In the genomic region with DNA sequence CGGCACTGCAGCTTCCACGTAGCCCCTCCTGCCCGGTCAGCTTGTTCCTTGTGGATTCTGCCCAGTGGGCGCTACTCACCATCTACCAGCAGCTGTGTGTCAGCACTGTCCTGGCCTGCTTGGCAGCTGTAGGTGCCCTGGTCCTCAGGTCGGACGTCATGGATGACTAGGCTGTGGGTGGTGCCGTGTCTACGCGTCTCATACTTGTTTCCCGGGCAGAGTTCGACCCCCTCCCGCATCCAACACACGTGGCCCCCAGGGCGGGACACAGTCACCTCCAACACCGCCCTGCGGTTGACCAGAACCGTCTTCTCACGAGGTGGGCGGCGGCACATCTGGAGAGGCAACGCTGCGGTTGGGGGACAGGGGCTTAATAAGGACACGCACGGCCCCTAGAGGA, we compare ENCODE assay signal across 8 mouse cellular contexts. TPM values are rescaled to one million over a fixed set of nuclear protein-coding genes. Genes with fewer than 3 reads are reported as not detected.
DNase-seq lines count a peak whose midpoint lies in the region; ATAC-seq and TF ChIP-seq lines count a peak whose summit lies in the region.
"Had no signal": no experiment of that assay in that cellular context is flagged by ENCODE, and none has a peak within 500 bp of the region (broad histone marks: within the 10 kb centered on the region; RNA-seq: fewer than 3 reads in every experiment).

No protein-coding gene starts in this region.

- H3K9ac ChIP-seq in CH12.LX (ENCODE audit: insufficient read depth, low read depth), result no peak overlapping the region
- no peak overlapping the region for H3K9ac ChIP-seq in ES-Bruce4 (ENCODE audit: low read depth, poor library complexity, severe bottlenecking)
- H3K9ac ChIP-seq in hindbrain, embryonic 15.5 days, result peak overlapping the region; percentile 40; the same call in 1 of the 2 replicates
- no peak overlapping the region for H3K9ac ChIP-seq in limb, embryonic 14.5 days (ENCODE audit: low read depth, low read length, severe bottlenecking)

- TF ChIP-seq CTCF in CH12.LX (conservative IDR thresholded peaks at IDR 0.05 in 1 of 2, IDR thresholded peaks at IDR 0.05 in 1 of 2; ENCODE audit: low read depth in 2 of 2, low read length in 2 of 2) (no peak), ES-Bruce4 (IDR thresholded peaks at IDR 0.05; ENCODE audit: low read depth, low read length) (no peak)

- dilution Hi-C loops in CH12.LX (cut with MboI; ENCODE audit: extremely low pct_ligation_motif_present, extremely low pct_unique_long_range_greater_than_20kb, low sequenced_read_pairs), result no loop called here

- TF ChIP-seq RAD21 in CH12.LX (IDR thresholded peaks at IDR 0.05; ENCODE audit: low read depth, low read length), result no peak; the same call in 1 of the 2 replicates

- H3K4me1 ChIP-seq in CH12.LX (ENCODE audit: control insufficient read depth in 1 of 2, insufficient read depth in 2 of 2) (peaks cover 14 to 17% of the 10 kb centered on the region in 2 experiments), ES-Bruce4 (ENCODE audit: control insufficient read depth, insufficient read depth, low read length) (no peaks in the 10 kb centered on the region)
- H3K4me1 ChIP-seq in hindbrain, embryonic 15.5 days (replicated peaks), result peaks cover 38% of the 10 kb centered on the region
- H3K4me1 ChIP-seq in limb, embryonic 14.5 days (ENCODE audit: control insufficient read depth, insufficient read depth, low read length), result peaks cover 9% of the 10 kb centered on the region

- in situ Hi-C loops in CH12.LX (cut with MboI; ENCODE audit: low pct_ligation_motif_present, low pct_unique_long_range_greater_than_20kb, low sequenced_read_pairs), result no loop called here

- no peaks in the 10 kb centered on the region for H3K79me2 ChIP-seq in CH12.LX (replicated peaks; ENCODE audit: control insufficient read depth, extremely low read depth, insufficient read depth, poor library complexity, severe bottlenecking)

- TF ChIP-seq EP300 in CH12.LX (IDR thresholded peaks at IDR 0.05; ENCODE audit: low read length) (no peak), ES-Bruce4 (IDR thresholded peaks at IDR 0.05; ENCODE audit: insufficient read depth, low read depth, low read length) (no peak)

- H3K9me3 ChIP-seq in CH12.LX (replicated peaks; ENCODE audit: low read length) (no peaks in the 10 kb centered on the region), ES-Bruce4 (replicated peaks; ENCODE audit: control insufficient read depth, insufficient read depth, low read length, poor library complexity, severe bottlenecking) (no peaks in the 10 kb centered on the region)
- H3K9me3 ChIP-seq in hindbrain, embryonic 15.5 days, result no peaks in the 10 kb centered on the region
- no peaks in the 10 kb centered on the region for H3K9me3 ChIP-seq in limb, embryonic 14.5 days (ENCODE audit: control insufficient read depth, low read length)

- 10% methylated on average over 24 of the region's 24 CpGs for WGBS in hindbrain, embryonic 15.5 days
- WGBS in limb, embryonic 14.5 days, result 7% methylated on average over 24 of the region's 24 CpGs

- ATAC-seq in hindbrain, embryonic 15.5 days (ENCODE audit: low FRiP score, low read depth), result no peak
- ATAC-seq in limb, embryonic 14.5 days (ENCODE audit: low FRiP score, low read depth), result no peak
- no peak for ATAC-seq in activated CD4-positive, CD25-positive, alpha-beta regulatory T cell, adult 4 months

- peak overlapping the region; percentile 93 for H3K4me2 ChIP-seq in CH12.LX (ENCODE audit: insufficient read depth, low read depth, poor library complexity, severe bottlenecking)
- peak overlapping the region; percentile 94 for H3K4me2 ChIP-seq in hindbrain, embryonic 15.5 days
- peak overlapping the region; percentile 53; the same call in 1 of the 2 replicates for H3K4me2 ChIP-seq in limb, embryonic 14.5 days (replicated peaks; ENCODE audit: low read depth, low read length, severe bottlenecking)

- H3K36me3 ChIP-seq in CH12.LX (replicated peaks in 1 of 2; ENCODE audit: control insufficient read depth in 1 of 2, insufficient read depth in 1 of 2, low read length in 1 of 2) (peaks cover 0 to 1% of the 10 kb centered on the region in 2 experiments), ES-Bruce4 (ENCODE audit: control insufficient read depth, insufficient read depth, low read length, poor library complexity, severe bottlenecking) (no peaks in the 10 kb centered on the region)
- peaks cover 22% of the 10 kb centered on the region for H3K36me3 ChIP-seq in hindbrain, embryonic 15.5 days
- peaks cover 33% of the 10 kb centered on the region for H3K36me3 ChIP-seq in limb, embryonic 14.5 days (ENCODE audit: control insufficient read depth, insufficient read depth, low read length)

- H3K4me3 ChIP-seq in CH12.LX (replicated peaks in 1 of 3; ENCODE audit: low read depth in 2 of 3, low read length in 2 of 3, poor library complexity in 1 of 3) (peak overlapping the region in 1 of 3 experiments; percentile 72), ES-Bruce4 (ENCODE audit: low read depth, low read length) (peak overlapping the region; percentile 81)
- peak overlapping the region; percentile 55 for H3K4me3 ChIP-seq in hindbrain, embryonic 15.5 days
- no peak overlapping the region; the same call in 1 of the 2 replicates for H3K4me3 ChIP-seq in limb, embryonic 14.5 days (replicated peaks; ENCODE audit: low read length)

- TF ChIP-seq POLR2A in CH12.LX (IDR thresholded peaks at IDR 0.05; ENCODE audit: low read depth, low read length) (no peak), ES-Bruce4 (IDR thresholded peaks at IDR 0.05; ENCODE audit: insufficient read depth, low read length) (no peak)
- no peak for TF ChIP-seq POLR2A in limb, embryonic 14.5 days (IDR thresholded peaks at IDR 0.05; ENCODE audit: borderline replicate concordance, extremely low read depth, insufficient read depth, insufficient read length)

- no peak for DNase-seq in CH12.LX (ENCODE audit: extremely low read depth)
- DNase-seq in limb, embryonic 14.5 days (ENCODE audit: low spot score), result no peak
- no peak for DNase-seq in testis, postnatal 14 days (ENCODE audit: low spot score)
- no peak for DNase-seq in thymus, postnatal 4 days
- DNase-seq: heart, postnatal 4 days had no signal

- H3K27me3 ChIP-seq in CH12.LX (replicated peaks) (peaks cover 57% of the 10 kb centered on the region), ES-Bruce4 (ENCODE audit: control insufficient read depth, insufficient read depth, low read length, poor library complexity, severe bottlenecking) (peaks cover 3% of the 10 kb centered on the region; the same call in 1 of the 2 replicates)
- peaks cover 59% of the 10 kb centered on the region for H3K27me3 ChIP-seq in hindbrain, embryonic 15.5 days
- H3K27me3 ChIP-seq in limb, embryonic 14.5 days (ENCODE audit: control insufficient read depth, insufficient read depth, low read length), result peaks cover 43% of the 10 kb centered on the region

- H3K27ac ChIP-seq in CH12.LX (ENCODE audit: insufficient read depth, low read depth) (no peak overlapping the region), ES-Bruce4 (ENCODE audit: insufficient read depth, low read length) (no peak overlapping the region)
- no peak overlapping the region for H3K27ac ChIP-seq in hindbrain, embryonic 15.5 days (replicated peaks)
- H3K27ac ChIP-seq in limb, embryonic 14.5 days (replicated peaks; ENCODE audit: low read depth, low read length), result no peak overlapping the region

RNA-seq across cellular contexts. Expression of gene Tmem198, which starts 7.2 kb away (rescaled TPM):
- total RNA-seq in CH12.LX (2012; rRNA removed) (1.1 and 1.4 TPM in 2 replicates), CH12.LX (2014; rRNA removed) (0.51 and 0.81 TPM in 2 replicates)
- polyA plus RNA-seq in CH12.LX (2012; ENCODE audit: insufficient read length, low read depth) (0.80 and 0.90 TPM in 2 replicates), ES-Bruce4 (2011; ENCODE audit: insufficient read depth, insufficient read length, low read depth, missing spikeins) (0.27 and 0.53 TPM in 2 replicates)
- 45.2 and 49.9 TPM in 2 replicates for polyA plus RNA-seq in hindbrain, embryonic 15.5 days (2015; fragmentation: Nextera tagmentation; extraction: Ambion mirVana)
- polyA plus RNA-seq in limb, embryonic 14.5 days (2012; rRNA removed), result 1.4 and 2.0 TPM in 2 replicates
- polyA plus RNA-seq in limb, embryonic 14.5 days (2014; fragmentation: Nextera tagmentation; extraction: Ambion mirVana), result 0.51 and 1.1 TPM in 2 replicates
- polyA plus RNA-seq in activated CD4-positive, CD25-positive, alpha-beta regulatory T cell, adult 4 months (2017; shearing (Covaris generic)), result under 1 TPM in 1 of 2 experiments, not detected in 1; 0.40 TPM

RNA-seq across cellular contexts. Expression of gene Chpf, which starts 7.5 kb away (rescaled TPM):
- 30.4 and 32.6 TPM in 2 replicates for total RNA-seq in CH12.LX (2012; rRNA removed)
- total RNA-seq in CH12.LX (2014; rRNA removed), result 14.6 and 14.8 TPM in 2 replicates
- 17.5 and 20.6 TPM in 2 replicates for polyA plus RNA-seq in CH12.LX (2012; ENCODE audit: insufficient read length, low read depth)
- polyA plus RNA-seq in ES-Bruce4 (2011; ENCODE audit: insufficient read depth, insufficient read length, low read depth, missing spikeins), result 13.3 and 15.1 TPM in 2 replicates
- 46.1 and 53.4 TPM in 2 replicates for polyA plus RNA-seq in hindbrain, embryonic 15.5 days (2015; fragmentation: Nextera tagmentation; extraction: Ambion mirVana)
- 104 and 148 TPM in 2 replicates for polyA plus RNA-seq in limb, embryonic 14.5 days (2012; rRNA removed)
- polyA plus RNA-seq in limb, embryonic 14.5 days (2014; fragmentation: Nextera tagmentation; extraction: Ambion mirVana), result 61.6 and 65.0 TPM in 2 replicates
- 1 to 10 TPM; 4.0 to 5.3 TPM for polyA plus RNA-seq in activated CD4-positive, CD25-positive, alpha-beta regulatory T cell, adult 4 months (2017; shearing (Covaris generic))

RNA-seq across cellular contexts. Expression of gene Obsl1, which starts 19.7 kb away (rescaled TPM):
- 0.29 and 0.47 TPM in 2 replicates for total RNA-seq in CH12.LX (2012; rRNA removed)
- not detected in 2 replicates for total RNA-seq in CH12.LX (2014; rRNA removed)
- polyA plus RNA-seq in CH12.LX (2012; ENCODE audit: insufficient read length, low read depth), result 0.84 and 1.2 TPM in 2 replicates
- 32.6 and 32.9 TPM in 2 replicates for polyA plus RNA-seq in ES-Bruce4 (2011; ENCODE audit: insufficient read depth, insufficient read length, low read depth, missing spikeins)
- 28.1 and 34.9 TPM in 2 replicates for polyA plus RNA-seq in hindbrain, embryonic 15.5 days (2015; fragmentation: Nextera tagmentation; extraction: Ambion mirVana)
- 315 and 381 TPM in 2 replicates for polyA plus RNA-seq in limb, embryonic 14.5 days (2012; rRNA removed)
- 108 and 120 TPM in 2 replicates for polyA plus RNA-seq in limb, embryonic 14.5 days (2014; fragmentation: Nextera tagmentation; extraction: Ambion mirVana)
- polyA plus RNA-seq in activated CD4-positive, CD25-positive, alpha-beta regulatory T cell, adult 4 months (2017; shearing (Covaris generic)), result not detected

RNA-seq across cellular contexts. Expression of gene Inha, which starts 20.3 kb away (rescaled TPM):
- total RNA-seq in CH12.LX (2012; rRNA removed) (not detected in 2 replicates), CH12.LX (2014; rRNA removed) (not detected in 2 replicates)
- polyA plus RNA-seq in CH12.LX (2012; ENCODE audit: insufficient read length, low read depth) (not detected in 2 replicates), ES-Bruce4 (2011; ENCODE audit: insufficient read depth, insufficient read length, low read depth, missing spikeins) (1.9 and 2.4 TPM in 2 replicates)
- 17.4 and 22.4 TPM in 2 replicates for polyA plus RNA-seq in hindbrain, embryonic 15.5 days (2015; fragmentation: Nextera tagmentation; extraction: Ambion mirVana)
- 64.2 and 89.2 TPM in 2 replicates for polyA plus RNA-seq in limb, embryonic 14.5 days (2012; rRNA removed)
- 10.0 and 10.5 TPM in 2 replicates for polyA plus RNA-seq in limb, embryonic 14.5 days (2014; fragmentation: Nextera tagmentation; extraction: Ambion mirVana)
- not detected for polyA plus RNA-seq in activated CD4-positive, CD25-positive, alpha-beta regulatory T cell, adult 4 months (2017; shearing (Covaris generic))

RNA-seq across cellular contexts. Expression of gene Stk11ip, which starts 34.8 kb away (rescaled TPM):
- total RNA-seq in CH12.LX (2012; rRNA removed), result 16.9 and 17.3 TPM in 2 replicates
- total RNA-seq in CH12.LX (2014; rRNA removed), result 11.6 and 16.0 TPM in 2 replicates
- 36.9 and 38.5 TPM in 2 replicates for polyA plus RNA-seq in CH12.LX (2012; ENCODE audit: insufficient read length, low read depth)
- polyA plus RNA-seq in ES-Bruce4 (2011; ENCODE audit: insufficient read depth, insufficient read length, low read depth, missing spikeins), result 18.8 and 22.7 TPM in 2 replicates
- polyA plus RNA-seq in hindbrain, embryonic 15.5 days (2015; fragmentation: Nextera tagmentation; extraction: Ambion mirVana), result 20.1 and 21.0 TPM in 2 replicates
- 37.2 and 53.6 TPM in 2 replicates for polyA plus RNA-seq in limb, embryonic 14.5 days (2012; rRNA removed)
- 15.4 and 19.0 TPM in 2 replicates for polyA plus RNA-seq in limb, embryonic 14.5 days (2014; fragmentation: Nextera tagmentation; extraction: Ambion mirVana)
- polyA plus RNA-seq in activated CD4-positive, CD25-positive, alpha-beta regulatory T cell, adult 4 months (2017; shearing (Covaris generic)), result 1 to 10 TPM; 7.7 to 9.4 TPM

Comparison
In these comparisons a context has a peak if more than half of its experiments do, and no peak if none do; other contexts are left out.
1. RNA of gene Tmem198, which starts 7.2 kb away (polyA plus RNA-seq): 45.2 to 49.9 TPM in hindbrain, embryonic 15.5 days; 0.51 to 2.0 TPM in limb, embryonic 14.5 days, 0.80 to 0.90 TPM in CH12.LX, 0.40 TPM in activated CD4-positive, CD25-positive, alpha-beta regulatory T cell, adult 4 months and 0.27 to 0.53 TPM in ES-Bruce4; every median in the first group is over 10 times any median in the second.
2. RNA of gene Obsl1, which starts 19.7 kb away (polyA plus RNA-seq): 108 to 381 TPM in limb, embryonic 14.5 days, 28.1 to 34.9 TPM in hindbrain, embryonic 15.5 days and 32.6 to 32.9 TPM in ES-Bruce4; 0.84 to 1.2 TPM in CH12.LX and not detected in activated CD4-positive, CD25-positive, alpha-beta regulatory T cell, adult 4 months; every median in the first group is over 10 times any median in the second.
3. Peak in every context shown above with its lines, with median percentiles within 50 percentile points of each other: H3K4me2 ChIP-seq.